Mouse (Mus musculus) liver, adult 2 months (tissue): Measurements from ENCODE around the gene Slc35e3. TPM values are rescaled to one million over a fixed set of nuclear protein-coding genes. Genes with fewer than 3 reads are reported as not detected.
A peak's percentile ranks its signal among the peaks of the same experiment; 100 is the strongest.
"Not testable (repeated sequence)": the region's sequence is repeated elsewhere in the genome, so short reads cannot be mapped to it uniquely, and the experiment has no call there.

Experiments used
- DNase-seq: peaks from one replicate; pipeline ENCODE4 v3.0.0-alpha.2; 2011; ENCODE audit warnings: low read depth, low spot score; ENCODE audit errors: extremely low read depth
- H3K27ac ChIP-seq: fragments of 200-500 bp; replicated peaks from 2 replicates; pipeline ENCODE4 v1.5.1; 2012; ENCODE audit warnings: low read depth, mild to moderate bottlenecking, control low read depth, inconsistent platforms, low read length; ENCODE audit not compliant: insufficient read depth
- H3K27me3 ChIP-seq: fragments of 200-500 bp; 2 replicates; pipeline ENCODE4 v1.6.1; 2012; ENCODE audit warnings: mild to moderate bottlenecking, moderate library complexity, low read length, inconsistent platforms; ENCODE audit not compliant: control insufficient read depth, insufficient read depth
- H3K36me3 ChIP-seq: fragments of 200-500 bp; 2 replicates; pipeline ENCODE4 v1.6.1; 2012; ENCODE audit warnings: low read length, inconsistent platforms; ENCODE audit not compliant: control insufficient read depth, insufficient read depth
- H3K4me1 ChIP-seq: fragments of 200-500 bp; 2 replicates; pipeline ENCODE4 v1.6.1; 2011; ENCODE audit warnings: low read length; ENCODE audit not compliant: control insufficient read depth, insufficient read depth
- H3K4me3 ChIP-seq: fragments of 200-500 bp; 2 replicates; pipeline ENCODE4 v1.5.1; 2011; ENCODE audit warnings: low read depth, mild to moderate bottlenecking, control low read depth, low read length, moderate library complexity; ENCODE audit not compliant: insufficient read depth
- H3K79me2 ChIP-seq: fragments of 200-500 bp; 2 replicates; pipeline ENCODE4 v1.6.1; 2012; ENCODE audit warnings: inconsistent platforms, mild to moderate bottlenecking, low read length, moderate library complexity; ENCODE audit not compliant: control insufficient read depth, insufficient read depth
- H3K9ac ChIP-seq: fragments of 200-500 bp; 2 replicates; pipeline ENCODE4 v1.6.1; 2012; ENCODE audit warnings: low read depth, mild to moderate bottlenecking, control low read depth, inconsistent platforms, low read length
- CTCF ChIP-seq: fragments of 200-500 bp; IDR thresholded peaks from 2 replicates; pipeline ENCODE4 v1.5.1; 2011; ENCODE audit warnings: low read depth, low read length, control low read depth
- POLR2A ChIP-seq: fragments of 200-500 bp; IDR thresholded peaks from 2 replicates; pipeline ENCODE4 v1.6.1; 2011; ENCODE audit warnings: low read length, control low read depth; ENCODE audit not compliant: insufficient read depth; ENCODE audit errors: extremely low read depth
- WGBS: fragments of 180-500 bp; shearing (Covaris S2); methylation state at CpG from one replicate; pipeline ENCODE4 v1.1.7; 2018; 5-methylcytosine and 5-hydroxymethylcytosine counted together
- polyA plus RNA-seq: library from polyadenylated mRNA; depleted of rRNA; stranded (reverse); fragments of >200 nt; gene quantifications from 2 replicates; pipeline ENCODE4 v1.2.3, GENCODE M21; 2012
- total RNA-seq: library from RNA; depleted of rRNA; stranded (reverse); fragments of >200 nt; gene quantifications from 2 replicates; pipeline ENCODE4 v1.2.3, GENCODE M21; 2014

Slc35e3 gene
- total and polyA plus RNA-seq, 2 experiments, result 4.1 to 7.1 TPM

GRCm38 (mm10) chr10:117724804-117725361, 21.3 kb downstream of the Slc35e3 start:
- Histone ChIP-seq H3K27ac (no peak overlapping the region), H3K4me3 (no peak overlapping the region), H3K9ac (no peak overlapping the region), H3K36me3 (no peaks in the 10 kb centered on the region), H3K27me3 (no peaks in the 10 kb centered on the region), H3K4me1 (peaks cover 6% of the 10 kb centered on the region), H3K79me2 (no peaks in the 10 kb centered on the region)
- TF ChIP-seq POLR2A (no peak), CTCF (no peak)
- 86% methylated on average over 3 of the region's 3 CpGs for WGBS
- DNase-seq, result no peak

- Histone ChIP-seq H3K36me3 (no peaks in the 10 kb centered on the region), H3K27ac (no peak overlapping the region), H3K79me2 (no peaks in the 10 kb centered on the region), H3K9ac (no peak overlapping the region), H3K4me3 (no peak overlapping the region), H3K4me1 (peaks cover 1% of the 10 kb centered on the region; the same call in 1 of the 2 replicates), H3K27me3 (no peaks in the 10 kb centered on the region)
- 70% methylated on average over 5 of the region's 5 CpGs for WGBS
- no peak for TF ChIP-seq POLR2A
- no peak for TF ChIP-seq CTCF
- no peak for DNase-seq
These were observed 21.9 kb downstream of the Slc35e3 start for GRCm38 (mm10) chr10:117724136-117724718.

- DNase-seq, result peak; percentile 77
- no peak for TF ChIP-seq CTCF
- TF ChIP-seq POLR2A, result no peak
- Histone ChIP-seq H3K36me3 (no peaks in the 10 kb centered on the region), H3K79me2 (no peaks in the 10 kb centered on the region), H3K27ac (peak overlapping the region; percentile 84), H3K4me1 (peaks cover 9% of the 10 kb centered on the region; the same call in 1 of the 2 replicates), H3K4me3 (no peak overlapping the region), H3K9ac (peak overlapping the region; percentile 6; the same call in 1 of the 2 replicates), H3K27me3 (no peaks in the 10 kb centered on the region)
- WGBS, result 40% methylated on average over 19 of the region's 19 CpGs
These were observed 27.7 kb downstream of the Slc35e3 start for GRCm38 (mm10) chr10:117718161-117719119.

- Histone ChIP-seq H3K9ac (no peak overlapping the region), H3K27ac (peak overlapping the region; percentile 84), H3K79me2 (no peaks in the 10 kb centered on the region), H3K4me3 (no peak overlapping the region), H3K36me3 (no peaks in the 10 kb centered on the region), H3K27me3 (no peaks in the 10 kb centered on the region), H3K4me1 (peaks cover 9% of the 10 kb centered on the region; the same call in 1 of the 2 replicates)
- no peak for TF ChIP-seq POLR2A
- TF ChIP-seq CTCF, result no peak
- peak; percentile 82 for DNase-seq
- WGBS, result 6% methylated on average over 4 of the region's 4 CpGs
These were observed 28.6 kb downstream of the Slc35e3 start for GRCm38 (mm10) chr10:117717583-117717982.

- 96% methylated on average over 3 of the region's 3 CpGs for WGBS
- peak overlapping the region; percentile 84 for H3K27ac ChIP-seq
These were observed 29.5 kb downstream of the Slc35e3 start for GRCm38 (mm10) chr10:117716686-117717085.

GRCm38 (mm10) chr10:117715654-117716053, 30.5 kb downstream of the Slc35e3 start:
- not testable (repeated sequence) for H3K36me3 ChIP-seq, H3K9ac ChIP-seq, H3K4me3 ChIP-seq, H3K79me2 ChIP-seq, DNase-seq, H3K27me3 ChIP-seq, H3K27ac ChIP-seq
- 100% methylated on average over 1 of the region's 1 CpGs for WGBS
- H3K4me1 ChIP-seq, result peaks cover 18% of the 10 kb centered on the region

More at GRCm38 (mm10) chr10:117716686-117717085, 29.5 kb downstream of the Slc35e3 start:
- DNase-seq, result no peak
- Histone ChIP-seq H3K4me1 (peaks cover 14% of the 10 kb centered on the region), H3K9ac (no peak overlapping the region), H3K27me3 (no peaks in the 10 kb centered on the region), H3K4me3 (no peak overlapping the region), H3K36me3 (no peaks in the 10 kb centered on the region), H3K79me2 (no peaks in the 10 kb centered on the region)
- TF ChIP-seq CTCF (no peak), POLR2A (no peak)
